Mouse (Mus musculus) gastrocnemius, adult 18-20 months (tissue): Measurements from ENCODE around the gene Whrn. TPM values are rescaled to one million over a fixed set of nuclear protein-coding genes. Genes with fewer than 3 reads are reported as not detected.

Experiments
- DNase-seq: peaks from one replicate; pipeline ENCODE4 v3.0.0; 2021; ENCODE audit warnings: low spot score
- total RNA-seq, 2 experiments: library from RNA; stranded (reverse); gene quantifications; 2 replicates each; pipeline ENCODE4 v1.2.3; 2021

The Whrn gene
- total RNA-seq, 2 experiments from 2014 or later: 5.5 to 6.5 TPM

DNA sequence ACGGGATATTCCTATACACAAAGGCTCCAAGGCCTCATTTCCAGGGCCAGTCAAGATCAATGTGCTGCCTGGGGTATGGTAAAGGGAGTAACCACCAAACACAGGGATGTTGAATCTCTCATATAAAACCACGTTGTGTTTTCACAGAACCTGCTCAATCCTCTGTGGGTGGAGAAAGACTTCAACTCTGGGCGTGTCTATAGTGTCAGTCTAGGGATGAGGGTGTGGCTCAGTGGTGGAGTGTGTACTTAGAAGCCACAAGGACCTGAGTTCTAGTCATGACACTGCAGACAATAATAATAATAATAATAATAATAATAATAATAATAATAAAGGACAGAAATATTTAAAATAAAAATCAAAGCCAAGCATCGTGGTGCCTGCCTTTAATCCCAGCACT is 111.5 kb downstream of the Whrn start:
- DNase-seq: no peak

DNA sequence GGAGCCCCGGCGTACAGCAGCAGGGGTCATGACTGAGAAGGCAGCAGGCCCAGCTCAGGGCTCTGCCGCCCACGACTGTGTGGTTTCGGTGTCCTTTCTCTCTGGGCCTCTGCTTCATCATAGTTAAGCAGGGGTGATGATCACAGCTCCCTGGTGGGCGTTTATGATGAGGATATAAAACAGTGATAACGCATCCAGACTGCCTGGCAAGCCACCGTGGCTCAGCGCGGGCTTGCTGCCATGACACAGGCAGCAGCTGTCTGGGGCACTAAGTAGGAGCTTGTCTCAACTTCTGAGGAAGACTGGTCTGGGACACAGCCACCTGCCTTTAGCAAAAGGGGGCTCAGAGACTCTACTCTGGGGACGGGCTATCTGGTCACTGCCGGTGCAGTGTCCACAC is 112.3 kb downstream of the Whrn start:
- DNase-seq: no peak

DNA sequence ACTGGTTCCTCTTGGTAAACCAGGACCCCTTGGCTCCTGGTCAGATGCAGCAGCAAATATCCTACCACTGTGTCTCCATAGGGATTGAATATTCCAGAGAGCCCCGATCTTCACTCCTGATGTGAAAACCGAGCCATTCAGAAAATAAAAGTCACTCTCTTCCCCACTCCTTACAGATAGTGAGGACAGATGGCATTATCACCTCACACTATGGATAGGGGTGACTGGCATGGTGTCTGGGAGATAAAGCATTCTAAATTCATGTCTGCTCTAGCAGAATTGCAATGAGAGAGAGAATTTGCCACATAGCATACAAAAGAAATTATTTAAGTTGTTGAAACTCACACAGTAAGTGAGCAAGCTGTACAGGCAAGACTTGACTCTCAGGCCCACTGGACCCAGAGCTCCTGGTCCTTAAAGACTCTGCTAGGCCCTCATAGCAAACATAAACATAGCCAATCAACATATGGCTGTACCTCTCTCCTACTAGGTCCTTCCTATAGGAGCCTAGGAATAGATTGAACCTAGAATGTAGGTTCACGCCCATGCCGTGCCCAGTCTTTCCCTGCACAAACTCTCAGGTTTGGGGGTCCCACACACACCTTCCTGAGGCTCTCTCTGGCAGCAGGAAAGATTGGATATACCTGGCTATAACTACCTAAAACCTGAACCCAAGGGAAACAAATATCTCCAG is 113.0 kb downstream of the Whrn start:
- no peak for DNase-seq

DNA sequence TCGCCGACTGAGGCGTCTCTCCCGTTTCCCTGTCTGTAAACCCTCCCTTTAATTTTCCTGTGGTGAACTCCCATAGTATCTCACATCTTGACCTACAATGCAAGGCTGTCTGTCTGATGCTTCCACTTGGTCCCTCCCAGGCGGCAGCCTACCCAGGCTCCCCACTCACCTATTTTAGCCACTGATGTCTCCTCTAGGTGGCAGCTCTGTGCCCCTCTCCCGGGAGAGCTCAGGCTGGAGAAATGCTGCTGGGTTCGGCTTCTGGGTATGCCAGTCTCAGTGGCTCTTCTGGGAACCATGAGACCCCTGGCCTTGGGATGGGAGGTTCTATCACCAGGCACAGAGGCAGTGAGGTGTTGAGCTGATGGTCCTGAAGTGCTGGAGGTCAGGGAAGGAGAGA is 118.3 kb downstream of the Whrn start:
- no peak for DNase-seq

DNA sequence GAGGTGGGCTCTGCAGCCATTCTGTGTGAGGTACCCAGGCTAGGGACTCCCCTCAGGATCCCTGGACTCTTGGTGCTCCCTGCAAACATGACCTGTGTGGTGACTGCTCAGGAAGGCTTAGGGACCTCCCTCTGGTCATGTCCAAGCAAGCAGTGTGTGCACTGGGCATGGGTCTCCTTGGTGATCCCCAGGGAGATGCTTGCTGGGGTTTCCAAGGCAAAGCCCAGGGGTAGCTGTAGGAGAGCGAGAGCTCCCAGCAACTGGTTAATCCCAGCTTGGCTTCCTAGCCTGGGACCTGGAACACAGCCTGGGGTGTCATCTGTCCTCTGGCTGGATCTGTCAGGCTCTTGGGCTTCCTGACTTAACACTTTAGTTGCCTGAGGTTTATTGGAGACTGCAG is 120.4 kb downstream of the Whrn start:
- DNase-seq: peak; percentile 64

DNA sequence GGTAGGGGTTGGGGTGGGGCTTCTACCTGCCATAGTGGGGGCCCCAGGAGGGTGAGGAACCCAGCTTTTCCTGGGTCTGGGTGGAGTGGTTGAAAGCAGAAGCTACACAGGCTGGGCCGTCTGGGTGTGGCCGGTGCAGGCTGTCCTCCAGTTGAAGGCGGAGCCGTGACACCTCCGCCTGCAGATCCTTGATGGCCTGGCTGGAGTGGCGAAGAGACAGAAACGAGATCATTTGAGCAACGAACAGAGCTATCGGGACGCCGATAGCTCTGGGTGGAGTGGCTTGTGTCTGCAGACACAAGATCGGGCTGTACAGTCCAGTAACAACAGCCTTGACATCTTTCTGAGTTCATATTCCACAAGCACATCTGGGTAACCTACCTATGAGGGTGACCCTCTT is 121.5 kb downstream of the Whrn start:
- no peak for DNase-seq

DNA sequence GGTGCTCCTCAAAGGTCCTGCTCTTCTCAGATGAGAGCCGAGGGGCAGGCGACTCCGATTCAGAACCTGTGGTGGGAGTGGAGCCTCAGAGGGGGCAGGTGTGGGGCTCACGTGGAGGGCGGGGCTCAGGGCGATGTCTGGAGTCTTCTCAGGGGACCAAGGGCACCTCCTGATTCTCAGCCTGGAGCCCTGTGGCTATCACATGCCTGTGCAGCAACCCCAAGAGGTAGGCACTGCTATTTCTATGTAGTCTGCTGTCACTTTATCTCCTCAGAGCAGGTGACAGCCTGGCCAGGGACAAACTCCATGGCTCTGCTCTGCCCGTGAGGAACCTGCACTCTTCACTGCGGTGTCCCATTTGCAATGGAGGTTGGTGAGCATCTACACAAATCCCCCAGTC is 122.4 kb downstream of the Whrn start:
- no peak for DNase-seq

DNA sequence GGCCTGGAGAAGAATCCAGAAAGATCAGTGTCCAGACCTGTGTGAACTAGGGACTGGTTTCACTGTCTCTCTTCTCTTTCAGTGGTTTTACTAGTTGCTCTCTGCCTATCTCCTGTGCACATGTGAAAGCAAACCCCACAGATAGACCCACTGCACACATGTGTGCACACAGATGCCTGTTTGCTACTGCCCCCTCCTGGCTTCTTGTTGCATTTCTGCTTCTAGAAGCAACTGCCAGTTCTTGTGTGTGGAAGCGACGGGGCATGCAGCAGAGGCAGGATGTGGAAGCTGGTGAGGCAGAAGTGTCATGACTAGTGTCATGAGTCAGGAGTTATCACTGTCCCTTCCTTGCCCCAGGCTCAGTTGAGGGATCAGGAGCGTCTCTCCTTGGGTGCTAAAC is 123.9 kb downstream of the Whrn start:
- DNase-seq: peak; percentile 28

DNA sequence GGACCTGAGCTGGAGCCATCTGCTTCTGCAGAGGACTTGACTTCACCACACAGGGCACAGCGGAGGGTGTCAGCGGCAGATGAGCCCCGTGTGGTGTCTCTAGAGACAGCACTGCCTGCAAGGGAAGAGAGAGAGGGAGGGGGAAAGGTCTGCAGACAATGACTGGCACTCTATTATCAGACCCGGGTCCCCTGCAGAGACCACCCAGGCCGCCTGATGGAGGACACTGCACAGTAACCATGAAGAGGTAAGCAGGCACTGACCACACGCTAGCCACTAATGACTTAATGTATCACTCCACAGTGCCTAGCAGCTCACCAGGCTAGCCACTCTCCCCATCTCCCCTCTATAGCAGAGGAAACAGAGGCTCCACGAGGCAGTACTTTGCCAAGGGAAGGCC is 124.9 kb downstream of the Whrn start:
- no peak for DNase-seq

DNA sequence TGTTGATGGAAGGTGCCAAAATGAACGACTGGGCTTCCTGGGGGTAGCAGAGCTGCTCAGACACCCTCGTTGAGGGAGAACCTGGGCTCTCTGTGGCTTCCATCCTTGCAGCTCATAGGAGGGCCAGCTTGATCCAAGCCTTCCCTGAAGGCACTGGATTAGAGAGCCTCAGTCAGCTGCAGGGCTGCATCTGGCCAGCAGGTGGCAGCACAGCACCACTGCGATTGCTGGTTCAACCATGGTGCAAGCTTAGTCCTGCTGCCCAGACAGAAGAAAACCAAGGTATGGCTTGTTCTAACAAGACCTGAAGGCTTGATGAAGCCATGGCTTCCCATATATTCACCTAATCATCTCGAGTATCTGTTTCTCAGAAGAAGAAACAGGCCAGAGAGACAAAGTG is 127.2 kb downstream of the Whrn start:
- DNase-seq: peak; percentile 87

Other genes starting within 250 kb of the Whrn start
- gene Orm1, start 151.4 kb downstream of the Whrn start, total RNA-seq: 1 to 10 TPM in 1 of 2 experiments, under 1 TPM in 1; 0.62 to 5.0 TPM
- gene Orm3, start 139.8 kb downstream of the Whrn start, total RNA-seq: not detected
- under 1 TPM in 1 of 2 experiments, not detected in 1; 0.47 TPM for gene Orm2, start 133.5 kb downstream of the Whrn start, total RNA-seq
- gene Akna, start 92.6 kb downstream of the Whrn start, total RNA-seq: 1 to 10 TPM in 1 of 2 experiments, under 1 TPM in 1; 0.82 to 1.5 TPM
- 100 to 1,000 TPM; 276 to 291 TPM for gene Atp6v1g1, start 48.8 kb upstream of the Whrn start, total RNA-seq
- 10 to 100 TPM; 15.8 to 16.4 TPM for gene Tmem268, start 62.8 kb upstream of the Whrn start, total RNA-seq
- not detected for gene Gm11213, start 109.3 kb upstream of the Whrn start, total RNA-seq
- not detected for gene Tex48, start 126.4 kb upstream of the Whrn start, total RNA-seq
- gene Gm11214, start 167.4 kb upstream of the Whrn start, total RNA-seq: not detected
- gene Tnfsf15, start 249.1 kb upstream of the Whrn start, total RNA-seq: not detected